Mouse (Mus musculus) granulocyte monocyte progenitor cell, adult 5-6 weeks (primary cell): Measurements from ENCODE around the gene Eif4b. TPM values are rescaled to one million over a fixed set of nuclear protein-coding genes. Genes with fewer than 3 reads are reported as not detected.

Source experiments
- ATAC-seq: replicated peaks from 2 replicates; pipeline ENCODE4 v1.8.0; 2016; ENCODE audit warnings: mild to moderate bottlenecking, moderate TSS enrichment, inconsistent platforms; ENCODE audit not compliant: poor library complexity, severe bottlenecking
- total RNA-seq, 2 experiments: library from RNA; stranded (forward) in 1 of 2; stranded (reverse) in 1 of 2; fragments of 200-712, 200-1000 nt in 1 of 2; fragments of >200 nt in 1 of 2; fragmentation: Nextera tagmentation in 1 of 2; gene quantifications; 2 replicates each; pipeline ENCODE4 v1.2.3; 2014 to 2017

Eif4b gene
- total RNA-seq, 2 experiments from 2014 or later = 244 to 450 TPM

- ATAC-seq = no peak
These were observed 72.5 kb downstream of the Eif4b start for GRCm38 (mm10) chr15:102146089-102146488.

Other genes starting within 250 kb of the Eif4b start
- gene Krt1, start 223.0 kb upstream of the Eif4b start, total RNA-seq (2014; fragmentation: Nextera tagmentation) = not detected in 2 replicates
- not detected in 2 replicates for gene Krt1, start 223.0 kb upstream of the Eif4b start, total RNA-seq (2017)
- not detected in 2 replicates for gene Krt77, start 204.1 kb upstream of the Eif4b start, total RNA-seq (2014; fragmentation: Nextera tagmentation)
- not detected in 2 replicates for gene Krt77, start 204.1 kb upstream of the Eif4b start, total RNA-seq (2017)
- gene Krt76, start 180.9 kb upstream of the Eif4b start, total RNA-seq (2014; fragmentation: Nextera tagmentation) = not detected in 2 replicates
- gene Krt76, start 180.9 kb upstream of the Eif4b start, total RNA-seq (2017) = not detected in 2 replicates
- not detected in 2 replicates for gene Krt4, start 149.0 kb upstream of the Eif4b start, total RNA-seq (2014; fragmentation: Nextera tagmentation)
- not detected in 2 replicates for gene Krt4, start 149.0 kb upstream of the Eif4b start, total RNA-seq (2017)
- not detected in 2 replicates for gene Krt79, start 133.4 kb upstream of the Eif4b start, total RNA-seq (2014; fragmentation: Nextera tagmentation)
- not detected in 2 replicates for gene Krt79, start 133.4 kb upstream of the Eif4b start, total RNA-seq (2017)
- not detected in 2 replicates for gene Krt78, start 119.5 kb upstream of the Eif4b start, total RNA-seq (2014; fragmentation: Nextera tagmentation)
- gene Krt78, start 119.5 kb upstream of the Eif4b start, total RNA-seq (2017) = not detected in 2 replicates
- 0.30 TPM in 1 of 2 replicates, not detected in the other for gene Krt8, start 69.3 kb upstream of the Eif4b start, total RNA-seq (2014; fragmentation: Nextera tagmentation)
- gene Krt8, start 69.3 kb upstream of the Eif4b start, total RNA-seq (2017) = 0.31 and 0.60 TPM in 2 replicates
- gene Krt18, start 45.6 kb upstream of the Eif4b start, total RNA-seq (2014; fragmentation: Nextera tagmentation) = 11.4 and 20.2 TPM in 2 replicates
- gene Krt18, start 45.6 kb upstream of the Eif4b start, total RNA-seq (2017) = 12.4 and 24.9 TPM in 2 replicates
- gene Tns2, start 26.6 kb downstream of the Eif4b start, total RNA-seq (2014; fragmentation: Nextera tagmentation) = 0.17 TPM in 1 of 2 replicates, not detected in the other
- not detected in 2 replicates for gene Tns2, start 26.6 kb downstream of the Eif4b start, total RNA-seq (2017)
- 10.9 and 12.6 TPM in 2 replicates for gene Spryd3, start 62.5 kb downstream of the Eif4b start, total RNA-seq (2014; fragmentation: Nextera tagmentation)
- gene Spryd3, start 62.5 kb downstream of the Eif4b start, total RNA-seq (2017) = 13.2 and 24.2 TPM in 2 replicates
- not detected in 2 replicates for gene Igfbp6, start 70.6 kb downstream of the Eif4b start, total RNA-seq (2014; fragmentation: Nextera tagmentation)
- gene Igfbp6, start 70.6 kb downstream of the Eif4b start, total RNA-seq (2017) = not detected in 2 replicates
- 0.85 and 0.97 TPM in 2 replicates for gene Soat2, start 76.8 kb downstream of the Eif4b start, total RNA-seq (2014; fragmentation: Nextera tagmentation)
- gene Soat2, start 76.8 kb downstream of the Eif4b start, total RNA-seq (2017) = 0.15 and 0.56 TPM in 2 replicates
- 48.7 and 68.9 TPM in 2 replicates for gene Zfp740, start 129.5 kb downstream of the Eif4b start, total RNA-seq (2014; fragmentation: Nextera tagmentation)
- gene Zfp740, start 129.5 kb downstream of the Eif4b start, total RNA-seq (2017) = 23.8 and 27.8 TPM in 2 replicates
- gene Csad, start 131.0 kb downstream of the Eif4b start, total RNA-seq (2014; fragmentation: Nextera tagmentation) = 17.0 and 18.1 TPM in 2 replicates
- 7.5 and 23.4 TPM in 2 replicates for gene Csad, start 131.0 kb downstream of the Eif4b start, total RNA-seq (2017)
- 7.4 and 42.7 TPM in 2 replicates for gene Itgb7, start 158.2 kb downstream of the Eif4b start, total RNA-seq (2014; fragmentation: Nextera tagmentation)
- gene Itgb7, start 158.2 kb downstream of the Eif4b start, total RNA-seq (2017) = 15.2 and 31.6 TPM in 2 replicates
- 7.5 and 11.5 TPM in 2 replicates for gene Rarg, start 183.7 kb downstream of the Eif4b start, total RNA-seq (2014; fragmentation: Nextera tagmentation)
- gene Rarg, start 183.7 kb downstream of the Eif4b start, total RNA-seq (2017) = 2.0 and 3.4 TPM in 2 replicates
- not detected in 2 replicates for gene Gm9918, start 196.8 kb downstream of the Eif4b start, total RNA-seq (2014; fragmentation: Nextera tagmentation)
- gene Gm9918, start 196.8 kb downstream of the Eif4b start, total RNA-seq (2017) = not detected in 2 replicates
- gene Mfsd5, start 205.7 kb downstream of the Eif4b start, total RNA-seq (2014; fragmentation: Nextera tagmentation) = 20.0 and 39.8 TPM in 2 replicates
- 16.1 and 29.4 TPM in 2 replicates for gene Mfsd5, start 205.7 kb downstream of the Eif4b start, total RNA-seq (2017)
- 20.8 and 21.7 TPM in 2 replicates for gene Espl1, start 222.5 kb downstream of the Eif4b start, total RNA-seq (2014; fragmentation: Nextera tagmentation)
- gene Espl1, start 222.5 kb downstream of the Eif4b start, total RNA-seq (2017) = 30.4 and 50.0 TPM in 2 replicates